Mouse (Mus musculus) kidney, embryonic 16.5 days (tissue): Measurements from ENCODE around the gene Ifna11. TPM values are rescaled to one million over a fixed set of nuclear protein-coding genes. Genes with fewer than 3 reads are reported as not detected.
"Not testable (repeated sequence)": the region's sequence is repeated elsewhere in the genome, so short reads cannot be mapped to it uniquely, and the experiment has no call there.

ENCODE experiments used
- ATAC-seq: fragments of 200-750 bp; cut with Nextera tagmentation; 2 replicates; pipeline ENCODE4 v1.8.0; 2017; ENCODE audit warnings: moderate TSS enrichment; ENCODE audit not compliant: low FRiP score, low TSS enrichment
- H3K27ac ChIP-seq: fragments of 300-500 bp; sonication (generic); 2 replicates; pipeline ENCODE4 v1.5.1; 2014; ENCODE audit warnings: low read length
- H3K27me3 ChIP-seq: fragments of 300-500 bp; sonication (generic); 2 replicates; pipeline ENCODE4 v1.6.1; 2014; ENCODE audit warnings: low read length, control low read depth, mixed read lengths; ENCODE audit not compliant: insufficient read depth
- H3K36me3 ChIP-seq: fragments of 300-500 bp; sonication (generic); 2 replicates; pipeline ENCODE4 v1.6.1; 2014; ENCODE audit warnings: low read length, control low read depth, mixed read lengths; ENCODE audit not compliant: insufficient read depth
- H3K4me1 ChIP-seq: fragments of 300-500 bp; sonication (generic); 2 replicates; pipeline ENCODE4 v1.6.1; 2014; ENCODE audit warnings: low read length, control low read depth, mixed read lengths; ENCODE audit not compliant: insufficient read depth
- H3K4me2 ChIP-seq: fragments of 300-500 bp; sonication (generic); replicated peaks from 2 replicates; pipeline ENCODE4 v1.6.1; 2014; ENCODE audit warnings: low read depth, low read length
- H3K4me3 ChIP-seq: fragments of 300-500 bp; sonication (generic); 2 replicates; pipeline ENCODE4 v1.5.1; 2014; ENCODE audit warnings: mild to moderate bottlenecking, low read length
- H3K9ac ChIP-seq: fragments of 300-500 bp; sonication (generic); replicated peaks from 2 replicates; pipeline ENCODE4 v1.6.1; 2014; ENCODE audit warnings: low read length
- H3K9me3 ChIP-seq: fragments of 300-500 bp; sonication (generic); 2 replicates; pipeline ENCODE4 v1.6.1; 2016; ENCODE audit warnings: low read length, control low read depth
- WGBS: fragments of 180-500 bp; shearing (Covaris S2); extraction: QIAGEN DNeasy Blood & Tissue Kit; methylation state at CpG from one replicate; pipeline ENCODE4 v1.1.7; 2014; 5-methylcytosine and 5-hydroxymethylcytosine counted together
- polyA plus RNA-seq: library from polyadenylated mRNA; unstranded; fragments of >200 nt; fragmentation: Nextera tagmentation; extraction: Ambion mirVana; gene quantifications from 2 replicates; pipeline ENCODE4 v1.2.1, GENCODE M21; 2015

Gene Ifna11
- not detected in 2 replicates for polyA plus RNA-seq

DNA sequence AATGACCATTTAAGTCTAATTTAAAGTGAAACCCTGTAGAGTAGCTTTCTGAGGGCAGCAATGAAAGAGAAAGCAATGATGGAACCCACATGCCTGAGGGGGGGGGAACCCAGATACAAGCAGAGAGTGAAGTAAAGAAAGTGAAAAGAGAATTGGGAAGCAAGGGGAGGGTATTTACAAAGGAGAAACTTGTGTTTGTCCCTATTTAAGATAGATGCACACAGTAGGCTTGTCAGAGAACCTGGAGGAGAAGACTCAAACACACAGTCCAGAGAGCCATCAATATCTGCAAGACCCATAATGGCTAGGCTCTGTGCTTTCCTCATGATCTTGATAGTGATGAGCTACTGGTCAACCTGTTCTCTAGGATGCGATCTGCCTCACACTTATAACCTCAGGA, at the start of gene Ifna11:
Gene Ifna11, plus strand, starts transcription at position 301 of the 400 bp plus-strand sequence.
- H3K27ac ChIP-seq, result no peak within 1 kb of the TSS
- no peak within 1 kb of the TSS for H3K4me3 ChIP-seq
- H3K9me3 ChIP-seq, result no peaks in the 10 kb centered on the region
- H3K9ac ChIP-seq, result no peak within 1 kb of the TSS
- 75% methylated on average over 1 of the region's 1 CpGs for WGBS
- H3K36me3 ChIP-seq, result no peaks in the 10 kb centered on the region
- no peak for ATAC-seq
- no peaks in the 10 kb centered on the region for H3K4me1 ChIP-seq
- H3K27me3 ChIP-seq, result no peaks in the 10 kb centered on the region
- H3K4me2 ChIP-seq, result no peak within 1 kb of the TSS

DNA sequence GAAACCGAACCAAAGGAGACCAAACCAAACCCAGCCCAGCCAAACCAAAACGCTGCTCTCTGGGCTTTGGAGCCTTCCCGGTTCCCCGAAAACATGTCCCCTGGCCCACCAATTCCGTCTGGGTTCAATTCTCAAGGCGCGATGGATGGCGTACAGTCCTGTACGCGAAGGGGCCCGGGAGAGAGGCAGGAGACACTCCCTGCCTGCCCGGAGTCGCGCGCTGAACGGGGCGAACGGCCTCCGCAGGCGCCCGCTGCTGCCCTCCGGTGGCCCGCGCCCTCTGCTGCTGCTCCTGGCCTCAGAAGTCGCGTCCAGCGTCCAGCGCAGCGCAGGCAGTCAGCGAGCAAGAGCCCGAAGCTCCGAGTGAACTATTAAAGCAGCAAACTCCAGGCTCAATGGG, 46.2 kb upstream of the Ifna11 start, which contains the start of gene Gm13290:
Gene Gm13290, plus strand, starts transcription at position 301 of the 400 bp plus-strand sequence.
- not testable (repeated sequence) for H3K27me3 ChIP-seq, H3K9ac ChIP-seq, H3K36me3 ChIP-seq, H3K4me3 ChIP-seq, H3K27ac ChIP-seq, H3K4me1 ChIP-seq, H3K9me3 ChIP-seq, H3K4me2 ChIP-seq, ATAC-seq
- WGBS, result no CpG with 5 or more reads among the region's 32 CpGs

DNA sequence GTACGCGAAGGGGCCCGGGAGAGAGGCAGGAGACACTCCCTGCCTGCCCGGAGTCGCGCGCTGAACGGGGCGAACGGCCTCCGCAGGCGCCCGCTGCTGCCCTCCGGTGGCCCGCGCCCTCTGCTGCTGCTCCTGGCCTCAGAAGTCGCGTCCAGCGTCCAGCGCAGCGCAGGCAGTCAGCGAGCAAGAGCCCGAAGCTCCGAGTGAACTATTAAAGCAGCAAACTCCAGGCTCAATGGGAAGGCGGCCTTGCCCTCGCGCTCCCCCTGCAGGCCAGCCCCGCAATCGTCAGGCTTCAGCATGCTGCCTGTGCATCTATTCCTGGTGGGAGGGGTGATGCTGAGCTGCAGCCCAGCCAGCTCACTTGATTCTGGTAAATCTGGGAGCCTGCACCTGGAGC, 43.1 kb upstream of the Ifna11 start, which contains the start of gene Gm13289:
Gene Gm13289, plus strand, starts transcription at position 301 of the 400 bp plus-strand sequence.
- H3K4me3 ChIP-seq, H3K27ac ChIP-seq, H3K9ac ChIP-seq, ATAC-seq, H3K4me2 ChIP-seq, H3K4me1 ChIP-seq, H3K27me3 ChIP-seq, H3K9me3 ChIP-seq, H3K36me3 ChIP-seq: not testable (repeated sequence)
- WGBS, result no CpG with 5 or more reads among the region's 29 CpGs

DNA sequence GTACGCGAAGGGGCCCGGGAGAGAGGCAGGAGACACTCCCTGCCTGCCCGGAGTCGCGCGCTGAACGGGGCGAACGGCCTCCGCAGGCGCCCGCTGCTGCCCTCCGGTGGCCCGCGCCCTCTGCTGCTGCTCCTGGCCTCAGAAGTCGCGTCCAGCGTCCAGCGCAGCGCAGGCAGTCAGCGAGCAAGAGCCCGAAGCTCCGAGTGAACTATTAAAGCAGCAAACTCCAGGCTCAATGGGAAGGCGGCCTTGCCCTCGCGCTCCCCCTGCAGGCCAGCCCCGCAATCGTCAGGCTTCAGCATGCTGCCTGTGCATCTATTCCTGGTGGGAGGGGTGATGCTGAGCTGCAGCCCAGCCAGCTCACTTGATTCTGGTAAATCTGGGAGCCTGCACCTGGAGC, 40.2 kb upstream of the Ifna11 start, which contains the start of gene Gm13272:
Gene Gm13272, plus strand, starts transcription at position 301 of the 400 bp plus-strand sequence.
- H3K4me3 ChIP-seq, H3K36me3 ChIP-seq, H3K4me2 ChIP-seq, H3K27ac ChIP-seq, H3K9me3 ChIP-seq, H3K27me3 ChIP-seq, H3K9ac ChIP-seq, ATAC-seq, H3K4me1 ChIP-seq: not testable (repeated sequence)
- no CpG with 5 or more reads among the region's 29 CpGs for WGBS

DNA sequence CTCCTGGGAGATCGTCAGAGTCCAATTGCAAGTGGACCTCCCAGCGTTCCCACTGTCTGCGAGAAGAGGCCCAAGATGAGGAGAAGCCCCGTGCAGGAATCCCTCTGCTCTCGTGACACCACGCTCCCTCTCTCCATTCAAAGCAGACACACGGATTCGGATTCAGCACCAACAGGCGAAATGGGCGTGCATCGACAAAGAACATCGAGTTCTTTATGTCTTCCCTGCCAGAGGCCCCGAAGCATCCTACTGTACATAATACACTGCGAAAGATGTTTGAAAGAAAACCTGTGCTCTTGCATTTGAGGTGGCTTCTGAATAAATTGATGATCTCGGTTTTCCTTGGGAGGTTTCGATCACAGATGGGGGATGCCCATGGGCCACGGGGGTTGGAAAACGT, 39.4 kb upstream of the Ifna11 start:
- not testable (repeated sequence) for H3K4me3 ChIP-seq
- WGBS, result 52% methylated on average over 14 of the region's 18 CpGs

DNA sequence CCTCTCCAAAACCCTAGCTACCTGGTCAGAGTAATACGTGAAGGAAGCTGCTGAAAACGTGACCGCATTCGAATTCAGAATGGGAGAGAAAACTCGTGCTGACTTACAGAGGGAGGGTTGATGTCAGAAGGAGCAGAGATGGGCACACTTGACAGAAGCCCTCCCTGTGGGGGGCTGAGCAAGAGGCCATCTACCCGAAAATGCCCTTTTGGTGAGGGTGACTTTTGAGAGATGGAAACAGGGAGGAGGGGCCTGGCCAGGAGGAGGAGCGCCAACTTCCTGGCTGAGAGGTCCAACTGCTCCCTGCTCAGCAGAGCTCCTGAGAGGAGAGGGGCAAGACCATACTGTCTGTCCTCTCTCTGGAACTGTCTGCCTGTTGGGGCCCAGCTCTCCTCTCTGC, 37.9 kb upstream of the Ifna11 start, which contains the start of gene Ifnz:
Gene Ifnz, plus strand, starts transcription at position 301 of the 400 bp plus-strand sequence.
- Histone ChIP-seq H3K4me3 (peak within 1 kb of the TSS; percentile 22; the same call in 1 of the 2 replicates), H3K4me2 (peak within 1 kb of the TSS; percentile 42), H3K27ac (0 out of 2 replicates have a peak within 1 kb of the TSS, but pooled peaks have one; percentile 56)
- H3K4me1 ChIP-seq, H3K36me3 ChIP-seq, H3K9ac ChIP-seq, H3K9me3 ChIP-seq, ATAC-seq, H3K27me3 ChIP-seq: not testable (repeated sequence)
- 16% methylated on average over 3 of the region's 7 CpGs for WGBS

More for the DNA sequence above, 39.4 kb upstream of the Ifna11 start:
- H3K9me3 ChIP-seq, H3K4me1 ChIP-seq, H3K9ac ChIP-seq, H3K27me3 ChIP-seq, H3K4me2 ChIP-seq, ATAC-seq, H3K36me3 ChIP-seq, H3K27ac ChIP-seq: not testable (repeated sequence)

DNA sequence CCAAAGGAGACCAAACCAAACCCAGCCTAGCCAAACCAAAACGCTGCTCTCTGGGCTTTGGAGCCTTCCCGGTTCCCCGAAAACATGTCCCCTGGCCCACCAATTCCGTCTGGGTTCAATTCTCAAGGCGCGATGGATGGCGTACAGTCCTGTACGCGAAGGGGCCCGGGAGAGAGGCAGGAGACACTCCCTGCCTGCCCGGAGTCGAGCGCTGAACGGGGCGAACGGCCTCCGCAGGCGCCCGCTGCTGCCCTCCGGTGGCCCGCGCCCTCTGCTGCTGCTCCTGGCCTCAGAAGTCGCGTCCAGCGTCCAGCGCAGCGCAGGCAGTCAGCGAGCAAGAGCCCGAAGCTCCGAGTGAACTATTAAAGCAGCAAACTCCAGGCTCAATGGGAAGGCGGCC, 37.4 kb upstream of the Ifna11 start:
- not testable (repeated sequence) for H3K36me3 ChIP-seq, H3K27me3 ChIP-seq, ATAC-seq, H3K4me1 ChIP-seq, H3K9ac ChIP-seq, H3K9me3 ChIP-seq
- 0% methylated on average over 1 of the region's 31 CpGs for WGBS
- Histone ChIP-seq H3K4me3 (peak overlapping the region; percentile 22; the same call in 1 of the 2 replicates), H3K27ac (0 out of 2 replicates have a peak overlapping the region, but pooled peaks have one; percentile 56), H3K4me2 (peak overlapping the region; percentile 42)

DNA sequence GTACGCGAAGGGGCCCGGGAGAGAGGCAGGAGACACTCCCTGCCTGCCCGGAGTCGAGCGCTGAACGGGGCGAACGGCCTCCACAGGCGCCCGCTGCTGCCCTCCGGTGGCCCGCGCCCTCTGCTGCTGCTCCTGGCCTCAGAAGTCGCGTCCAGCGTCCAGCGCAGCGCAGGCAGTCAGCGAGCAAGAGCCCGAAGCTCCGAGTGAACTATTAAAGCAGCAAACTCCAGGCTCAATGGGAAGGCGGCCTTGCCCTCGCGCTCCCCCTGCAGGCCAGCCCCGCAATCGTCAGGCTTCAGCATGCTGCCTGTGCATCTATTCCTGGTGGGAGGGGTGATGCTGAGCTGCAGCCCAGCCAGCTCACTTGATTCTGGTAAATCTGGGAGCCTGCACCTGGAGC, 34.4 kb upstream of the Ifna11 start, which contains the start of gene Gm13276:
Gene Gm13276, plus strand, starts transcription at position 301 of the 400 bp plus-strand sequence.
- not testable (repeated sequence) for H3K4me2 ChIP-seq, H3K4me3 ChIP-seq, H3K27me3 ChIP-seq, H3K4me1 ChIP-seq, ATAC-seq, H3K9ac ChIP-seq, H3K36me3 ChIP-seq, H3K9me3 ChIP-seq, H3K27ac ChIP-seq
- WGBS, result no CpG with 5 or more reads among the region's 27 CpGs

DNA sequence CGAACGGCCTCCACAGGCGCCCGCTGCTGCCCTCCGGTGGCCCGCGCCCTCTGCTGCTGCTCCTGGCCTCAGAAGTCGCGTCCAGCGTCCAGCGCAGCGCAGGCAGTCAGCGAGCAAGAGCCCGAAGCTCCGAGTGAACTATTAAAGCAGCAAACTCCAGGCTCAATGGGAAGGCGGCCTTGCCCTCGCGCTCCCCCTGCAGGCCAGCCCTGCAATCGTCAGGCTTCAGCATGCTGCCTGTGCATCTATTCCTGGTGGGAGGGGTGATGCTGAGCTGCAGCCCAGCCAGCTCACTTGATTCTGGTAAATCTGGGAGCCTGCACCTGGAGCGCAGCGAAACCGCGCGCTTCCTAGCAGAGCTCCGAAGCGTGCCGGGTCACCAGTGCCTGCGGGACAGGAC, 31.4 kb upstream of the Ifna11 start, which contains the start of gene Gm13277:
Gene Gm13277, plus strand, starts transcription at position 231 of the 400 bp plus-strand sequence.
- 0% methylated on average over 2 of the region's 28 CpGs for WGBS
- H3K27me3 ChIP-seq, H3K4me1 ChIP-seq, H3K9me3 ChIP-seq, H3K27ac ChIP-seq, H3K4me2 ChIP-seq, H3K4me3 ChIP-seq, H3K36me3 ChIP-seq, H3K9ac ChIP-seq, ATAC-seq: not testable (repeated sequence)

DNA sequence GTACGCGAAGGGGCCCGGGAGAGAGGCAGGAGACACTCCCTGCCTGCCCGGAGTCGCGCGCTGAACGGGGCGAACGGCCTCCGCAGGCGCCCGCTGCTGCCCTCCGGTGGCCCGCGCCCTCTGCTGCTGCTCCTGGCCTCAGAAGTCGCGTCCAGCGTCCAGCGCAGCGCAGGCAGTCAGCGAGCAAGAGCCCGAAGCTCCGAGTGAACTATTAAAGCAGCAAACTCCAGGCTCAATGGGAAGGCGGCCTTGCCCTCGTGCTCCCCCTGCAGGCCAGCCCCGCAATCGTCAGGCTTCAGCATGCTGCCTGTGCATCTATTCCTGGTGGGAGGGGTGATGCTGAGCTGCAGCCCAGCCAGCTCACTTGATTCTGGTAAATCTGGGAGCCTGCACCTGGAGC, 28.5 kb upstream of the Ifna11 start, which contains the start of gene Gm13278:
Gene Gm13278, plus strand, starts transcription at position 301 of the 400 bp plus-strand sequence.
- ATAC-seq, H3K9me3 ChIP-seq, H3K9ac ChIP-seq, H3K4me3 ChIP-seq, H3K27ac ChIP-seq, H3K27me3 ChIP-seq, H3K4me1 ChIP-seq, H3K36me3 ChIP-seq, H3K4me2 ChIP-seq: not testable (repeated sequence)
- WGBS, result no CpG with 5 or more reads among the region's 28 CpGs
